Mouse (Mus musculus) lung, embryonic 15.5 days (tissue): ENCODE data around the gene Lrrc8b. TPM values are rescaled to one million over a fixed set of nuclear protein-coding genes. Genes with fewer than 3 reads are reported as not detected.
A peak's percentile ranks its signal among the peaks of the same experiment; 100 is the strongest.

Experiments
- ATAC-seq: fragments of 200-750 bp; cut with Nextera tagmentation; 2 replicates; pipeline ENCODE4 v1.8.0; 2017; ENCODE audit warnings: moderate number of reproducible peaks, borderline replicate concordance; ENCODE audit not compliant: low FRiP score, low TSS enrichment; ENCODE audit errors: extremely low read depth
- H3K27ac ChIP-seq: fragments of 300-500 bp; sonication (generic); 2 replicates; pipeline ENCODE4 v1.5.1; 2015; ENCODE audit warnings: moderate library complexity, mild to moderate bottlenecking, inconsistent platforms
- H3K27me3 ChIP-seq: fragments of 300-500 bp; sonication (generic); 2 replicates; pipeline ENCODE4 v1.6.1; 2015; ENCODE audit warnings: inconsistent platforms
- H3K36me3 ChIP-seq: fragments of 300-500 bp; sonication (generic); 2 replicates; pipeline ENCODE4 v1.6.1; 2015; ENCODE audit warnings: inconsistent platforms
- H3K4me1 ChIP-seq: fragments of 300-500 bp; sonication (generic); 2 replicates; pipeline ENCODE4 v1.6.1; 2015; ENCODE audit warnings: inconsistent platforms
- H3K4me2 ChIP-seq: fragments of 300-500 bp; sonication (generic); 2 replicates; pipeline ENCODE4 v1.6.1; 2015; ENCODE audit warnings: inconsistent platforms, mild to moderate bottlenecking, moderate library complexity
- H3K4me3 ChIP-seq: fragments of 300-500 bp; sonication (generic); 2 replicates; pipeline ENCODE4 v1.5.1; 2015; ENCODE audit warnings: mild to moderate bottlenecking, inconsistent platforms
- H3K9ac ChIP-seq: fragments of 300-500 bp; sonication (generic); 2 replicates; pipeline ENCODE4 v1.6.1; 2015; ENCODE audit warnings: inconsistent platforms
- H3K9me3 ChIP-seq: fragments of 300-500 bp; sonication (generic); 2 replicates; pipeline ENCODE4 v1.6.1; 2016; ENCODE audit warnings: inconsistent platforms
- WGBS: fragments of 180-500 bp; shearing (Covaris S2); methylation state at CpG from one replicate; pipeline ENCODE4 v1.1.7; 2015; 5-methylcytosine and 5-hydroxymethylcytosine counted together
- polyA plus RNA-seq: library from polyadenylated mRNA; unstranded; fragments of >200 nt; fragmentation: Nextera tagmentation; extraction: Ambion mirVana; gene quantifications from 2 replicates; pipeline ENCODE4 v1.2.1, GENCODE M21; 2015

Lrrc8b gene
- polyA plus RNA-seq, 1 experiment from 2014 or later = 6.7 TPM

DNA sequence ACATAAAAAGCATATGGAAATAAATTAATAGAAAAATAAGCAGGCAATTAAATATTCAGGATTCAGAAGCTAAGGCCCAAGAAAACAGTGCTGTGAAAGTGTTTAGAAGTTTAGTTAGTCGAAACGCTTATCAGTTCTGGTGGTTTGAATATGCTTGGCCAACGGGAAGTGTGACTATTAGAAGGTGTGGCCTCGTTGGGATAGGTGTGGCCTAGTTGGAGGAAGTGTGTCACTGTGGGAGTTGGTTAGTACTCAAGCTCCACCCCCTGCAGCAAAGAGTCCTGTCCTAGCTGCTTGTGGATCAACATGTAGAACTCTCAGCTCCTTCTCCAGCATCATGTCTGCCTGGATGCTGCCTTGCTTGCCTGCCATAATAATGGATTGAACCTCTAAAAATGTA lies 6.5 kb upstream of the Lrrc8b start:
- Histone ChIP-seq H3K4me1 (no peaks in the 10 kb centered on the region), H3K4me3 (no peak overlapping the region), H3K4me2 (no peak overlapping the region), H3K27me3 (no peaks in the 10 kb centered on the region), H3K9me3 (no peaks in the 10 kb centered on the region), H3K9ac (no peak overlapping the region), H3K27ac (no peak overlapping the region), H3K36me3 (no peaks in the 10 kb centered on the region)
- 85% methylated on average over 4 of the region's 4 CpGs for WGBS
- peak; percentile 46; the same call in 1 of the 2 replicates for ATAC-seq

DNA sequence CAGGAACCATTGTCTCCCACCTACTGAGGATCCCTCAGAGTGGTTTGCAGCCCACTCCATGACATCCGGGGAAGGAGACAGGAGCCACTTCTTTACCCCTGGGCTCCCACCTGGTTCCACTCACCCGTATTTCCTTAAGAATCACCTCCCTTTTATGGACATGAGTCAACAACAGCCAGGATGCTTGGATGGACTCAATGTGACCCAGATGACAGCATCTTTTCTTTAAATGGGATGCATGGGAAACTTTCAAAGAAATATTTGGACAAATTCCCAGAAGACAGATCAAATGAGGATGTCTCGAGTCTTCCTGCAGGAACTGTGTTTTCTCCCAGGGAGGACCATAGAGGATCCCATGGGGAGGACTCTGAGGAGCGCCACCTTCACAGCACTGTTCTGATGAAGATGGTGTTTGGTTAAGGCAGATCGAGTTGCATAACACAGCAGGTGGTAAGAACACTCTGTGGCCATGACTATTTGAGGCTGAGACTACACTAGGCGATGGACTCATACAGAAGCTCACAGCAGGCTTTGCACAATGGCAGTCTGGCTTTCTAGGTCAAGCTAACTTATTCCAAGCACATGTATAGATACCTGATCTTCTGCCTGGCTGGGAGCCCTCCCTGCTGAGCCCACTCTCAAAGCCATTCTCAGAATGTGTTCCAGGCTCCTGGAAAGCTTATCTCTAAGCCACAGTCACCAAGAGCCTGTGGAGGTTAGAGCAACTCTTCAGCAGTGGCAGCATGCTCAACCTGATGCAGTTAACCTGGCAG lies 4.9 kb upstream of the Lrrc8b start:
- H3K9me3 ChIP-seq = no peaks in the 10 kb centered on the region
- no peaks in the 10 kb centered on the region for H3K36me3 ChIP-seq
- H3K4me1 ChIP-seq = 0 out of 2 replicates have a peak, but pooled peaks cover 4% of the 10 kb centered on the region
- H3K27me3 ChIP-seq = no peaks in the 10 kb centered on the region
- no peak overlapping the region for H3K9ac ChIP-seq
- no peak overlapping the region for H3K27ac ChIP-seq
- H3K4me2 ChIP-seq = no peak overlapping the region
- ATAC-seq = no peak
- WGBS = 44% methylated on average over 6 of the region's 6 CpGs
- H3K4me3 ChIP-seq = no peak overlapping the region

DNA sequence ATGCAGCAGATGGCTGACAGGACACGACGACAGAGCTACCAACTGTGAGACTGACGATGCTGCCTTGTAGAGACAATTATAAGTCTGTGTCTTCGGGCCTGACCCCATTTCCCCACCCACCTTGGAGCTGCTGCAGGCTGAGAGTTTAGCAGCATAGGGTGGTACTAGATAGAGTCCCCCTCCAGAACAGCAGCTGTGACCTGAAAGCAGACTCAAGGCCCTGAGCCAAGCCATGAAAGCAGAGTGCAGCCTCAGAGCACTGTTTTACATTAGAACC lies 4.3 kb upstream of the Lrrc8b start:
- Histone ChIP-seq H3K27ac (no peak overlapping the region), H3K4me3 (no peak overlapping the region), H3K4me2 (no peak overlapping the region), H3K9me3 (no peaks in the 10 kb centered on the region), H3K4me1 (0 out of 2 replicates have a peak, but pooled peaks cover 7% of the 10 kb centered on the region), H3K27me3 (no peaks in the 10 kb centered on the region), H3K9ac (no peak overlapping the region), H3K36me3 (no peaks in the 10 kb centered on the region)
- 55% methylated on average over 4 of the region's 4 CpGs for WGBS
- ATAC-seq = no peak

GRCm38 (mm10) chr5:105411768-105412167 lies 3.8 kb upstream of the Lrrc8b start:
- ATAC-seq = no peak
- no peak overlapping the region for H3K27ac ChIP-seq
- no peak overlapping the region for H3K4me2 ChIP-seq
- H3K4me1 ChIP-seq = 0 out of 2 replicates have a peak, but pooled peaks cover 9% of the 10 kb centered on the region
- H3K9ac ChIP-seq = no peak overlapping the region
- 67% methylated on average over 2 of the region's 2 CpGs for WGBS
- H3K27me3 ChIP-seq = no peaks in the 10 kb centered on the region
- no peaks in the 10 kb centered on the region for H3K9me3 ChIP-seq
- H3K4me3 ChIP-seq = no peak overlapping the region
- no peaks in the 10 kb centered on the region for H3K36me3 ChIP-seq

DNA sequence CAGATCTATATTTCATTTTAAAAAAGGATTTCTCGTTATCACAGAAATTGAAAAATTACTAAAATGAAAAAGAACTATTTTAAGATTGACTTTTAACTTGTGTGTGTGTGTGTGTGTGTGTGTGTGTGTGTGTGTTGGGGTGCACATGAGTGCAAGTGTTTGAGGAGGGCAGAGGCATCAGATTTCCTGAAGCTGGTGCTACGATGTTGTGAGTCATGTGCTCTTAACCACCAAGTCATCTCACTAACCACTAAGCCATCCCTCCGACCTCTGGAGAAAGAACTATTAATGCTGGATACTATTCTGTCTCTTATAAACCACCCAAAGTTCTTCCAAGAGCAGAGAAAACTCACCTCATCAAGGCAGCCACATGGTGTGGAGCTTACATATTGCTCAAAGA lies 2.9 kb upstream of the Lrrc8b start:
- Histone ChIP-seq H3K27ac (no peak overlapping the region), H3K9ac (no peak overlapping the region), H3K27me3 (no peaks in the 10 kb centered on the region), H3K4me3 (no peak overlapping the region), H3K36me3 (no peaks in the 10 kb centered on the region), H3K9me3 (no peaks in the 10 kb centered on the region), H3K4me2 (no peak overlapping the region), H3K4me1 (0 out of 2 replicates have a peak, but pooled peaks cover 9% of the 10 kb centered on the region)
- no peak for ATAC-seq
- WGBS = 71% methylated on average over 3 of the region's 3 CpGs

- Histone ChIP-seq H3K4me3 (peak overlapping the region; percentile 79), H3K27ac (peak overlapping the region; percentile 94; the same call in 1 of the 2 replicates), H3K9me3 (no peaks in the 10 kb centered on the region), H3K9ac (peak overlapping the region; percentile 96), H3K36me3 (no peaks in the 10 kb centered on the region), H3K4me1 (0 out of 2 replicates have a peak, but pooled peaks cover 9% of the 10 kb centered on the region), H3K4me2 (peak overlapping the region; percentile 98), H3K27me3 (no peaks in the 10 kb centered on the region)
- no peak for ATAC-seq
- 77% methylated on average over 12 of the region's 12 CpGs for WGBS
These were observed 1.0 kb upstream of the Lrrc8b start for GRCm38 (mm10) chr5:105414341-105415120.

DNA sequence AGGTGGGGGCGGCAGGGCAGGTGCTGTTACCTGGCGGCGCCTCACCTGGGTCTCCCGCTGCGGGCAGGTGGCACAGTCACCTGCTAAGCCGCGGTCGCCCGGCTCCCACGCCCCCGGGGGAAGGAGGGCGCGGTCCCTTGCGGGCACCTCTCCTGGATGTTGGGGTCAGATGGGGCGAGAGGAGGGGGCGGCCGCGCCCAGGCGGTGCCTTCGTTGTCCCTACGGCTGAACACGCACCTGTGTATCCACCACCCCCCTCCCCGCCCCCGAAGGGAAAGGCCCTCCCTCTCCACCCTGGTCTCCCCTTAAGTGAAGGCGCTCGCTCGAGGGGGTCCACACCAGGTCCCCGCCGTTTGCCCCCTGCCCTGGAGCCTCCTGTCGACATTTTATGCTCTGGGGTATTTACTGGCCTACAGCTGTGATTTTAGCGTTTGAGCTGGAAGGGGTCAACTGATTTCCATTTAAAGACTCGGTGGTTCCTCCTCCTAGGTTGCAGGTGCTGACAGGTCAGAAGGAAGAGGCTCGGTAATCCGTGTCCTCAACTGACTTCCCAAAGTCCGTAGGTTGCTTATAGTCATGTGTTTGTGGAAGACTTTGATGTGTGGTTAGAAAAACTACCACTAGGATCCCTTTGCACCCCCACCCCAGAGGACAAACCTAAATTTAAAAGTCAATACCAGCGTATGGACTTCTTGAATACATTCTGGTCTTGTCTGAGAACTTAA lies 538 bp downstream of the Lrrc8b start:
- peak overlapping the region; percentile 94 for H3K27ac ChIP-seq
- H3K4me1 ChIP-seq = 0 out of 2 replicates have a peak, but pooled peaks cover 9% of the 10 kb centered on the region
- WGBS = 4% methylated on average over 22 of the region's 36 CpGs
- H3K9me3 ChIP-seq = no peaks in the 10 kb centered on the region
- peak overlapping the region; percentile 79 for H3K4me3 ChIP-seq
- no peaks in the 10 kb centered on the region for H3K27me3 ChIP-seq
- peak overlapping the region; percentile 96 for H3K9ac ChIP-seq
- no peaks in the 10 kb centered on the region for H3K36me3 ChIP-seq
- peak; percentile 36; the same call in 1 of the 2 replicates for ATAC-seq
- H3K4me2 ChIP-seq = peak overlapping the region; percentile 98

GRCm38 (mm10) chr5:105417217-105417616 lies 1.6 kb downstream of the Lrrc8b start:
- 0 out of 2 replicates have a peak, but pooled peaks cover 9% of the 10 kb centered on the region for H3K4me1 ChIP-seq
- no peak overlapping the region for H3K27ac ChIP-seq
- WGBS = 74% methylated on average over 8 of the region's 8 CpGs
- no peaks in the 10 kb centered on the region for H3K36me3 ChIP-seq
- ATAC-seq = no peak
- H3K4me3 ChIP-seq = no peak overlapping the region
- H3K9me3 ChIP-seq = no peaks in the 10 kb centered on the region
- no peaks in the 10 kb centered on the region for H3K27me3 ChIP-seq
- no peak overlapping the region for H3K9ac ChIP-seq
- H3K4me2 ChIP-seq = no peak overlapping the region

- no peaks in the 10 kb centered on the region for H3K36me3 ChIP-seq
- H3K27me3 ChIP-seq = no peaks in the 10 kb centered on the region
- H3K27ac ChIP-seq = no peak overlapping the region
- no peaks in the 10 kb centered on the region for H3K9me3 ChIP-seq
- ATAC-seq = no peak
- no peak overlapping the region for H3K9ac ChIP-seq
- 0 out of 2 replicates have a peak, but pooled peaks cover 9% of the 10 kb centered on the region for H3K4me1 ChIP-seq
- 75% methylated on average over 7 of the region's 7 CpGs for WGBS
- H3K4me3 ChIP-seq = no peak overlapping the region
- H3K4me2 ChIP-seq = no peak overlapping the region
These were observed 2.8 kb downstream of the Lrrc8b start for GRCm38 (mm10) chr5:105418364-105418763.

DNA sequence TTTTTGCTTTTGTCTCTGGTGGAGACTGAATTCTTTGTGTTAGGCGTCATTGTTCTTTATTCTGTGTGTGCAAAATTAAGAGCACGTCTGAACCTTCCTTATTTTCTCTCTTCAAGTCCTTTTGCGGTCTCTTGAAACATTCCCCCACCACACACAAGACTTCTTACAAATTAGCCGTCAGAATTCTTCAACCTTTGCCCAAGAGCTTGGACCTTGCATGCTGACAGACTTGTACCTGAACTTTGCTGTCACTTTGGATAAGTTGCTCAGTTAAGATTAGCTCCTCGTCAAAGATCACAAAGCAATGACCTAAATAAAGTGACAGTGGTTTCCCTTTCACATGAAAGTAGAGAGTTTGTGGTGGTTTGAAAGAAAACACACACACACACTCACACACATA lies 3.3 kb downstream of the Lrrc8b start:
- Histone ChIP-seq H3K27me3 (no peaks in the 10 kb centered on the region), H3K4me1 (0 out of 2 replicates have a peak, but pooled peaks cover 9% of the 10 kb centered on the region), H3K4me3 (no peak overlapping the region), H3K9ac (no peak overlapping the region), H3K36me3 (no peaks in the 10 kb centered on the region), H3K27ac (no peak overlapping the region), H3K4me2 (no peak overlapping the region), H3K9me3 (no peaks in the 10 kb centered on the region)
- ATAC-seq = no peak
- WGBS = 80% methylated on average over 5 of the region's 5 CpGs

GRCm38 (mm10) chr5:105425587-105425986 lies 10.0 kb downstream of the Lrrc8b start:
- WGBS = 79% methylated on average over 2 of the region's 2 CpGs
- H3K9me3 ChIP-seq = no peaks in the 10 kb centered on the region; the same call in 1 of the 2 replicates
- no peak for ATAC-seq
- H3K27ac ChIP-seq = no peak overlapping the region
- H3K36me3 ChIP-seq = no peaks in the 10 kb centered on the region
- H3K9ac ChIP-seq = no peak overlapping the region
- H3K4me1 ChIP-seq = no peaks in the 10 kb centered on the region
- no peaks in the 10 kb centered on the region for H3K27me3 ChIP-seq
- H3K4me2 ChIP-seq = no peak overlapping the region
- no peak overlapping the region for H3K4me3 ChIP-seq
